Mouse (Mus musculus): ENCODE results near the gene Phlda1. TPM values are rescaled to one million over a fixed set of nuclear protein-coding genes. Genes with fewer than 3 reads are reported as not detected.

Phlda1 gene
- polyA plus RNA-seq (2015; fragmentation: Nextera tagmentation; extraction: Ambion mirVana), result 42.2 and 43.9 TPM in 2 replicates

DNA sequence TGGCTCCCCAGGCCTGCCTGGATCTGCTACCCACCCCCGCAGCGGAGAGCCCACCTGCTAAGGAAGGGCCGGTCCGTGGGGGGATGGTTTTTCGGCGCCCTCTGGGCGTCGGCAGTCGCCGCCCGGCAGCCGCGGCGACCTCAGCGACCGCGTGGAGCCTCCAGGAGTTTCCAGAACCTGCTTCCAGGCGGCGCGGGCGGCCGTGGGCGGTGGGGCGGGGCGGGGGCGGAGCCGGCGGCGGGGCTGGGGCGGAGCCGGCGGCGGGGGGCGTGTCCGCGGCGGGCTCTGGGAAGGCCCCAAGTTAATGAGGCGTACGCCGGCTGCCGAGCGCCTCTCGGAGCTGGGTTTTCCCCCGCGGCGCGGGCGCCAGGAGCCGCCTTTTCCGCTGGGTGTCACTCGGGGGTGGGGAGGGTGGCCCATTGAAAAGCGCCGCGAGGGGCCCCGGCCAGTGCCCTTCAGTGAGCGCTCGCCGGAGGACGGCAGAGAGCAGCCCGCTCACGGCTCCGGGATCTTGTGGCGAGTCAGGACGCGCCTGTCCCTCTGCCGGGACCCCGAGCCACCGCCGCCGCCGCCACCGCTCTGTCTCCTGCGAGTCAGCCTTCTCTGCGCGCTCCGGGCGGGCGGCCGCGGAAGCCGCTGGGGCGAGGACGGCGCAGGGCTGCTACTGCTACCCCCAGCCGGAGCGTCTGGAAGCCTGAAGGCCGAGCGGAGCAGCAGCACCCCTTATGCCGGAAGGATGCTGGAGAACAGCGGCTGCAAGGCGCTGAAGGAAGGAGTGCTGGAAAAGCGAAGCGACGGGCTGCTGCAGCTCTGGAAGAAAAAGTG is at the start of gene Phlda1:
Phlda1 (plus strand) TSS at position 186 of the 825 bp plus-strand sequence.
- Histone ChIP-seq H3K27ac (peak within 1 kb of the TSS; percentile 95), H3K9me3 (no peaks in the 10 kb centered on the region), H3K4me1 (peaks cover 55% of the 10 kb centered on the region), H3K4me2 (replicated peaks) (peak within 1 kb of the TSS; percentile 80), H3K4me3 (peak within 1 kb of the TSS; percentile 80), H3K27me3 (no peaks in the 10 kb centered on the region), H3K36me3 (no peaks in the 10 kb centered on the region), H3K9ac (peak within 1 kb of the TSS; percentile 94)
- under 1% methylated on average over 74 of the region's 94 CpGs for WGBS
- peak; percentile 89 for ATAC-seq (ENCODE audit: low FRiP score, low read depth)

DNA sequence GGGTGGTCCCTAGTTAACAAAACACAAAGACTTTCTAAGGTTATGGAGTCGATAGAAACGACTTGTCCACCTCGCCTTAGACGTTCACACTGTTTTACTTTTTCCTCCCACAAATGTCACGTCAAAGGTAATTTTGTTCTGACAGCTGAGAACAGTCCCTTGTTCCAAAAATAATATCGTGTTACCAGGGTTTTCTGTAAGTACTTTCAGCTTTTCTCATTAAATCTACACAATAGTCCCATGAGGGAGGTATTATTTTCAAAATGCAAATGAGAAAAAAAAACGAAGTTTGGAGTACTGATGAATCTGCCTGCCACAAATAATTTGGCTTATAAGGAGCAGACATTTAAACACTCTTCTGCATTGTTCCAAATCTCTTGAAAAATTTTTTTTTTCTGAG is 48.0 kb upstream of the Phlda1 start:
- Histone ChIP-seq H3K9me3 (no peaks in the 10 kb centered on the region), H3K4me3 (no peak overlapping the region), H3K36me3 (no peaks in the 10 kb centered on the region), H3K27me3 (no peaks in the 10 kb centered on the region), H3K4me1 (peaks cover 27% of the 10 kb centered on the region), H3K27ac (no peak overlapping the region), H3K9ac (no peak overlapping the region), H3K4me2 (replicated peaks) (no peak overlapping the region)
- 43% methylated on average over 7 of the region's 7 CpGs for WGBS
- no peak for ATAC-seq (ENCODE audit: low FRiP score, low read depth)

DNA sequence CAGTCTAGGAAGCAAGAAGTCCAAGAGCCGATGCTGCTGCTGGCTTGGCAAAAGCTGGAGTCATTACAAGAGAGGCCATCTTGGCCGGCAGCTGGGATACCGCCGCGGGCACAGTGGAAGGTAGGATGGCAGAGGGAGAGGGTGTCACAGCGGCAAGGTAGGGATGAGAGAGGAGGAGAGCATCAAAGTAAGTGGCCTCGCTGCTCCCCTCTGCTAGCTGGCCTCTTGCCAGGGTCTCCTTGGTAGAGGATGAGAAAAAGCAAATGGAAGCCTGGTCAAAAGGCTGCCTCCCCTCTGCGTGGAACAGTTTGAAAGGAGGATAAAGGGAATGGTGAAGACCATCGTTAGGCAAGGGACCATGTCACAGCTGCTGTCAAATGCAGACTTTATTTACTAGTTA is 47.0 kb upstream of the Phlda1 start:
- ATAC-seq (ENCODE audit: low FRiP score, low read depth), result no peak; the same call in 1 of the 2 replicates
- Histone ChIP-seq H3K4me1 (peaks cover 27% of the 10 kb centered on the region), H3K27ac (no peak overlapping the region), H3K9me3 (0 out of 2 replicates have a peak, but pooled peaks cover under 1% of the 10 kb centered on the region), H3K27me3 (no peaks in the 10 kb centered on the region), H3K4me2 (replicated peaks) (no peak overlapping the region), H3K36me3 (no peaks in the 10 kb centered on the region), H3K9ac (no peak overlapping the region), H3K4me3 (no peak overlapping the region)
- 68% methylated on average over 9 of the region's 9 CpGs for WGBS

DNA sequence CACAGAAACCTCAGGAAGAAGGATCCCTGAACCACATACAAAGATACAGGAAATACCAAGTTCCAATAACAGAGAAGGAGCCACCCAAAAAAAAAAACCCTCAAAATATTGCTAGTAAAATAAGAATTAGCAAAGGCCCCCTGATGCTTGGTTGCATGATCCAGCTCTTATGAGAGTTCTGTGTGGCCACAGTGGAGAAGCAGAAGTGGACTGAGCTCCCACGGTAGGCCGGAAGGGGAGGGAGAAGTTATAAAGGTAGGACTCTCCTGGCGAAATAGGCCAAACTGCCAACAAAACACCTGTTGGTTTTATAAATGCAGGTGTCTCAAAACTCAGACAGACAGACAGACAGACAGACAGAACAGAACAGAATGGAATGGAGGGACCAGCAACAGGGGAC is 46.2 kb upstream of the Phlda1 start:
- Histone ChIP-seq H3K27ac (no peak overlapping the region), H3K9ac (no peak overlapping the region), H3K4me2 (replicated peaks) (no peak overlapping the region), H3K27me3 (no peaks in the 10 kb centered on the region), H3K9me3 (peaks cover 6% of the 10 kb centered on the region; the same call in 1 of the 2 replicates), H3K4me1 (peaks cover 27% of the 10 kb centered on the region), H3K36me3 (no peaks in the 10 kb centered on the region), H3K4me3 (no peak overlapping the region)
- ATAC-seq (ENCODE audit: low FRiP score, low read depth), result no peak
- WGBS, result 77% methylated on average over 3 of the region's 3 CpGs

DNA sequence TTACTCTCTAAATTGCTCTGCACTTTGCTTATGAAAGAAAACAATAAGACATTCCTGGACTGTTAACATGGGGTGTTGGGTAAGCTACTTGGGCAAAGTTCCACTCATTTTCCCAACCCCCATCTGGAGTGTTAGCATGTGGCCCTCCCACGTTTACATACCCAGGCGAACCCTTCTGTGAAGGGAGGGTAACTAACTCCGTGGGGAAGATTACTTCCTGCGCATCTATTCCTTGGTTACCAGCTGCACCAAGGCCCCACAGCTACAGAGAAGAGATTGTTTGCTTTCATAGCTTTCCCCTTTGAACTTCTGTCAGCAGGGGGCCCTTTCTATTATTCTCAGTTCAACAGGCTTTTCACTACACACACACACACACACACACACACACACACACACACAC is 45.7 kb upstream of the Phlda1 start:
- Histone ChIP-seq H3K4me3 (no peak overlapping the region), H3K4me1 (peaks cover 27% of the 10 kb centered on the region), H3K27me3 (no peaks in the 10 kb centered on the region), H3K36me3 (no peaks in the 10 kb centered on the region), H3K9me3 (peaks cover 6% of the 10 kb centered on the region; the same call in 1 of the 2 replicates), H3K9ac (no peak overlapping the region), H3K4me2 (replicated peaks) (no peak overlapping the region), H3K27ac (no peak overlapping the region)
- WGBS, result 29% methylated on average over 4 of the region's 4 CpGs
- ATAC-seq (ENCODE audit: low FRiP score, low read depth), result no peak

DNA sequence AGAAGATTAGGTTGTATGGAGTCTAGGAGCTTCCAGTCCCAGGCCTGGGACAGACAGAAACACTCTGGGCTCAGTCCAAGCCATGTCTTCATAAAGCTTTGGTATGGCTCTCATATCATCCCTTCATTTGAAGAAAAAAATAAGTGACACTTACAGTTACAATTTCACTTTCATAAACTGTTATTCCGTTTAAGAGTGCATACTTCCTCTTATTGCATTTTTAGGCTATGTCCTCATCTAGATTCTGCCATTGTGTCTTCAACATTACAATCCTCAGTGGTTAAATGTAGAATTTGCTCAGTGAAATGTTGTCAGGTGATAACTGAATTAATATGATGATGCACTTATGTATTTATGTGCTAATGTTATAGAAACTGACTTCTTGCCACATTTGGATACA is 41.3 kb upstream of the Phlda1 start:
- no peak for ATAC-seq (ENCODE audit: low FRiP score, low read depth)
- 77% methylated on average over 1 of the region's 1 CpGs for WGBS

DNA sequence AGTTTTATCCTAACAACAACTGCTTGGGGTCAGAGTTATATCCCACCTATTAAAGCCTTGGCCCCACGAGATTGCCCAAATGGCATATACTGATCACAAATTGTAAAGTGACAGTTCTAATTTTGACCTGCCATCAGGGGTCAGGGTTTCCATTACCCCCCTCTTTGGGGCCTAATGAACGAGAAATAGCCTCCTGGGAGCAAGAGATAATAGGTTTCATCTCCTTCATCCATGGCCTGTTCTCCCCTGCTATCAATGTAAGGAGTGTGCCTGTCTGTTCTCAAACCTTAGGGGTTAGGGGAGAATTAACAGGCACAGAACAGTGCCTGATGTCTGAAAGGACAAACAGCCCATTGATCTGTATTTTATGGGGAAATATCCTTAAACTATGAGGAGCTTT is 40.7 kb upstream of the Phlda1 start:
- Histone ChIP-seq H3K36me3 (no peaks in the 10 kb centered on the region), H3K27me3 (no peaks in the 10 kb centered on the region), H3K4me2 (replicated peaks) (no peak overlapping the region), H3K4me3 (no peak overlapping the region), H3K9ac (no peak overlapping the region), H3K27ac (no peak overlapping the region), H3K9me3 (peaks cover 6% of the 10 kb centered on the region; the same call in 1 of the 2 replicates), H3K4me1 (peaks cover under 1% of the 10 kb centered on the region; the same call in 1 of the 2 replicates)
- WGBS, result 44% methylated on average over 2 of the region's 2 CpGs
- no peak for ATAC-seq (ENCODE audit: low FRiP score, low read depth)

More for the DNA sequence above, 41.3 kb upstream of the Phlda1 start:
- H3K4me1 ChIP-seq, result peaks cover 6% of the 10 kb centered on the region; the same call in 1 of the 2 replicates
- no peaks in the 10 kb centered on the region for H3K27me3 ChIP-seq
- no peak overlapping the region for H3K4me3 ChIP-seq
- H3K9me3 ChIP-seq, result peaks cover 6% of the 10 kb centered on the region; the same call in 1 of the 2 replicates
- H3K4me2 ChIP-seq (replicated peaks), result no peak overlapping the region
- no peak overlapping the region for H3K27ac ChIP-seq
- H3K36me3 ChIP-seq, result no peaks in the 10 kb centered on the region
- H3K9ac ChIP-seq, result no peak overlapping the region

DNA sequence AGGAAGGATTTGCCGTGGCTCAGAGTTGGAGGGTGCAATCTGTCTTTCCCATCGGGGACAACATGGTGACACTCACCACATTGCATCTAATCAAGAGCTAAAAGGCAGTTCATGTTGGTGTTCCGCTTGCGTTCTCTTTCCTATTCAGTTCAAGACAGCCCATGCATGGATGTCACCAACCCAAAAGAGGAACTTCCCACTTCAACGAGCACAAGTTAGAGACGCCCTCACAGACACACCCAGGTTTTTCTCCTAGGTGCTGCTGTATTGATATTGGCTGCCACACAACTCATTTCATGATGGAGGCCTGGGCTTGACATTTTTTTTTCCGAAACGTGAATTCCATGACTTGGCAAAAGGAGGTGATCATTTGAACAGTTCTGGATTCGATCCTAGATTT is 34.9 kb upstream of the Phlda1 start:
- no peak overlapping the region for H3K4me3 ChIP-seq
- H3K4me1 ChIP-seq, result peaks cover 26% of the 10 kb centered on the region
- no peak overlapping the region for H3K4me2 ChIP-seq (replicated peaks)
- ATAC-seq (ENCODE audit: low FRiP score, low read depth), result no peak
- no peaks in the 10 kb centered on the region for H3K9me3 ChIP-seq
- WGBS, result 91% methylated on average over 9 of the region's 9 CpGs
- peaks cover 4% of the 10 kb centered on the region; the same call in 1 of the 2 replicates for H3K36me3 ChIP-seq
- no peak overlapping the region for H3K27ac ChIP-seq
- H3K27me3 ChIP-seq, result no peaks in the 10 kb centered on the region
- H3K9ac ChIP-seq, result no peak overlapping the region

DNA sequence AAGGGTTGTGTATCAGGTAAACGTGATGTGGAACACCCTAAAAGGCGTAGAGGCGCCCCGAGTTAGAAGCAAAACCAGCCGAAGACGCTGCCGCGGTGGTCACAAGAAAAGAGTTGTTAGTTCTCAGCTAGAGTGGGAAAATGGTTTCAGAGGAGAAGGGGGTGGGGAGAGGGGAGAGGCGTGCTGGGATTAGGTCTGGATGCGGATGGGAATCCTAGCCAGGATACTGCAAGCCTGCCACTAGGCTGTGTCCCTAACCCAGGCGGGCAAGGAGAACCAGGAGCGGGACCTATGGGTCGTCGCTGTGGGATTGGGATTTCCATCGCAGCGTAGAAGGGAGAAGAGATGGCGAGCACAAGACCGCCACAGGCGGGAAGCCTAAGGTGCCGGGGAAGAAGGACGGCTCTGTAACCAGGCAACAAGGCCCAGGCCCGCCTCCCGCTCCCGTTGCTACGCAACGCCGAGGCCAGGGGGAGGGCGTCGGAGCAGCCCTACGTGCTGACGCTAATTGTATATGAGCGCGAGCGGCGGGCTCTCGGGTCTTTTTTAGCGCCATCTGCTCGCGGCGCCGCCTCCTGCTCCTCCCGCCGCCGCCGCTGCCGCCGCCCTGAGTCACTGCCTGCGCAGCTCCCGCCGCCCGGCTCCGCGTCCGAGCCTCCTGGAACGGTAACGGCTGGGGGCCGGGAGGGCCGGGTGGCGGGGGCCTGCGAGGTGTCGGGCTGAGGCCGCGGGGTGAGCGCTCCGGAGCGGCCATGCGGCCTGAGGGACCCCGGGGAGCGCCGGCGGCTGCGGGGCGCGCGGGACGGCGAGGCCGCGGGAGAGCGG is 33.2 kb upstream of the Phlda1 start, which contains the start of gene Nap1l1:
Nap1l1 (plus strand) TSS at position 538 of the 825 bp plus-strand sequence.
- Histone ChIP-seq H3K27me3 (no peaks in the 10 kb centered on the region), H3K27ac (peak within 1 kb of the TSS; percentile 96), H3K36me3 (peaks cover 4% of the 10 kb centered on the region; the same call in 1 of the 2 replicates), H3K4me1 (peaks cover 35% of the 10 kb centered on the region), H3K4me3 (peak within 1 kb of the TSS; percentile 94), H3K9me3 (no peaks in the 10 kb centered on the region), H3K9ac (peak within 1 kb of the TSS; percentile 98), H3K4me2 (replicated peaks) (peak within 1 kb of the TSS; percentile 82)
- ATAC-seq (ENCODE audit: low FRiP score, low read depth), result peak; percentile 100
- WGBS, result under 1% methylated on average over 62 of the region's 80 CpGs

DNA sequence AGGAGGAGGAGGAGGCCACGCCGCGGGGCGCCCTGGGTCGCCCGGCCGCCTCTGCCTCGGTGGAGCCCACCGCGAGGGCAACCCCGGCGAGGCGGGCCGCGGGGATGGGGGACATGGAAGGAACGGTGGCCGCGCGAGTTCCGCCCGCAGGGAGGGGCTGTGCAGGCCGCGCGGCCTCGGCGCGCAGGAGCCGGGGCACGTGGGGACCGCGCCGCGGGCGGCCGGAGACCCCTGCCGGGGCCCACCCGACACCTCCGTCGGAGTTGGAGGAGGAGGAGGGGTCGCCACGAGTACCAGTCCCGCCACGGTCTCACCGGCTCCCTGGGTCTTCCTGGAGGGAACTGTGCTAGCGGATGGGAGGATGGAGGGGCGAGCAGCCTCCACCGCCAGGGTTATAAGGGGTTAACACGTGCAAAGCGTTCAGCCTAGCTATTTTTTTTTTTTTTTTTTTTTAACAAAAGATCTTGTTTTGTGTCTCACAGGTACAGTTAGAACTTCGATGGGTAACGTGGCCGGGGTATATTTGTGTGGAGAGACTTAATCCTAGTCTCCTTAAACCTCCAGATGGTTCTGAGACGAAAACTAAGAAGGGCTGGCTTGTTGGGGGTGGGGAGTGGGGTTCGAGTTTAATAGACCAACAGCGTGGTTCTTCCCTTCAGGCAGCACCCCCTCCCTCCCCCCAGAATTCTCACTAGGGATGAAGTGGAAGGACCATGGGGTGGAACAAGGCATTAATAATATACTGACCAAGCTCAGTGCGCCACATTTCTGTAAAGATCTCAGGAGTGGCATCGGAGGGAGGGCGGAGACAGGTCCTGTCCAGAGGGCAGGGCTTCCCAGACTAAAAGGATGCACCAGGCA is 32.3 kb upstream of the Phlda1 start:
- no peaks in the 10 kb centered on the region for H3K9me3 ChIP-seq
- H3K36me3 ChIP-seq, result peaks cover 4% of the 10 kb centered on the region; the same call in 1 of the 2 replicates
- peak overlapping the region; percentile 96 for H3K27ac ChIP-seq
- H3K9ac ChIP-seq, result peak overlapping the region; percentile 98
- under 1% methylated on average over 52 of the region's 58 CpGs for WGBS
- H3K4me3 ChIP-seq, result peak overlapping the region; percentile 94
- H3K4me2 ChIP-seq (replicated peaks), result peak overlapping the region; percentile 82
- peaks cover 35% of the 10 kb centered on the region for H3K4me1 ChIP-seq
- ATAC-seq (ENCODE audit: low FRiP score, low read depth), result peak; percentile 60
- no peaks in the 10 kb centered on the region for H3K27me3 ChIP-seq

DNA sequence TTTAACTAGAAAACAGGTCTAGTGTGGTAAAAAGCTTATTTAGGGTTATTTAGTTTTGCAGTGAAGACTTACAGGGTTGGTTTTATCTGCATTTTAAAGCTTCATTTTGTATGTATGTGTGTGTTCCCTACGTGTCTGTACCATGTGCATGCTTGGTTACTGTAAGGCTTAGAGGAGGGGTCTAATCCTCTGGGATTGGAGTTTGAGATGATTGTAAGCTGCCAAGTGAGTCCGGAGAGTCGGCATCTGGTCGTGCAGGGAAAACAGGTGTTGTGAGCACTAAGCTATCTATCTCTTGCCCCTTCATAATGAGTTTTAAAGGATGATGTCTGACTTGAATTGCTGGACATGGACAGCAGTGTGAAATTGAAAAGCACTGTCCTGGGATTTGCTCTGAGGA is 29.8 kb upstream of the Phlda1 start:
- no peak overlapping the region for H3K27ac ChIP-seq
- 42% methylated on average over 4 of the region's 4 CpGs for WGBS
- no peak overlapping the region; the same call in 1 of the 2 replicates for H3K4me2 ChIP-seq (replicated peaks)
- no peak overlapping the region for H3K4me3 ChIP-seq
- H3K9ac ChIP-seq, result no peak overlapping the region
- no peak for ATAC-seq (ENCODE audit: low FRiP score, low read depth)
- peaks cover 9% of the 10 kb centered on the region for H3K36me3 ChIP-seq
- H3K27me3 ChIP-seq, result no peaks in the 10 kb centered on the region
- H3K4me1 ChIP-seq, result peaks cover 37% of the 10 kb centered on the region
- no peaks in the 10 kb centered on the region for H3K9me3 ChIP-seq
